Comparison of ENCODE assay signal across 14 mouse cellular contexts in genomic region chr11:117874419-117874818, GRCm38 (mm10). TPM values are rescaled to one million over a fixed set of nuclear protein-coding genes. Genes with fewer than 3 reads are reported as not detected.
DNase-seq lines count a peak whose midpoint lies in the region; ATAC-seq and TF ChIP-seq lines count a peak whose summit lies in the region.
"Had no signal": no experiment of that assay in that cellular context is flagged by ENCODE, and none has a peak within 500 bp of the region (broad histone marks: within the 10 kb centered on the region; RNA-seq: fewer than 3 reads in every experiment).

No protein-coding gene starts in this region.

- 69% methylated on average over 4 of the region's 4 CpGs for WGBS in hindbrain, postnatal 0 days
- 66% methylated on average over 4 of the region's 4 CpGs for WGBS in hindbrain, embryonic 10.5 days
- 63% methylated on average over 4 of the region's 4 CpGs for WGBS in thymus, adult 2 months
- WGBS in midbrain, embryonic 15.5 days, result 54% methylated on average over 4 of the region's 4 CpGs

- no peaks in the 10 kb centered on the region for H3K27me3 ChIP-seq in hindbrain, postnatal 0 days (ENCODE audit: insufficient read depth, low read length)
- peaks cover 34% of the 10 kb centered on the region for H3K27me3 ChIP-seq in hindbrain, embryonic 10.5 days (ENCODE audit: insufficient read depth, poor library complexity, severe bottlenecking)
- H3K27me3 ChIP-seq in thymus, adult 2 months (ENCODE audit: control insufficient read depth, insufficient read depth, low read length), result no peaks in the 10 kb centered on the region
- H3K27me3 ChIP-seq in midbrain, embryonic 15.5 days (replicated peaks), result no peaks in the 10 kb centered on the region

- peaks cover 14% of the 10 kb centered on the region for H3K4me1 ChIP-seq in hindbrain, postnatal 0 days (ENCODE audit: insufficient read depth, low read length)
- H3K4me1 ChIP-seq in hindbrain, embryonic 10.5 days (replicated peaks), result peaks cover 72% of the 10 kb centered on the region
- peaks cover 74% of the 10 kb centered on the region for H3K4me1 ChIP-seq in thymus, adult 2 months (replicated peaks; ENCODE audit: control insufficient read depth, insufficient read depth, low read length)
- H3K4me1 ChIP-seq in bone marrow macrophage, adult 2 months (ENCODE audit: control insufficient read depth, insufficient read depth, low read length), result peaks cover 35% of the 10 kb centered on the region
- peaks cover 32% of the 10 kb centered on the region for H3K4me1 ChIP-seq in midbrain, embryonic 15.5 days

- TF ChIP-seq CTCF in hindbrain, postnatal 0 days (IDR thresholded peaks at IDR 0.05; ENCODE audit: low read depth), result peak; percentile 65
- TF ChIP-seq CTCF in thymus, adult 2 months (IDR thresholded peaks at IDR 0.05; ENCODE audit: borderline replicate concordance, control insufficient read depth, extremely low read depth, insufficient read depth, low read length, poor library complexity), result no peak
- peak; percentile 25; the same call in 1 of the 2 replicates for TF ChIP-seq CTCF in bone marrow macrophage, adult 2 months (IDR thresholded peaks at IDR 0.05; ENCODE audit: low read depth, low read length)

- H3K27ac ChIP-seq in hindbrain, postnatal 0 days, result no peak overlapping the region
- H3K27ac ChIP-seq in hindbrain, embryonic 10.5 days, result no peak overlapping the region
- no peak overlapping the region for H3K27ac ChIP-seq in thymus, adult 2 months (ENCODE audit: control insufficient read depth, insufficient read depth, low read length)
- no peak overlapping the region for H3K27ac ChIP-seq in bone marrow macrophage, adult 2 months (ENCODE audit: insufficient read depth, low read depth, low read length)
- no peak overlapping the region for H3K27ac ChIP-seq in midbrain, embryonic 15.5 days
- H3K27ac ChIP-seq: forebrain, embryonic 12.5 days; hindbrain, embryonic 14.5 days had no signal

- no peaks in the 10 kb centered on the region for H3K9me3 ChIP-seq in hindbrain, postnatal 0 days (ENCODE audit: low read length)
- no peaks in the 10 kb centered on the region for H3K9me3 ChIP-seq in hindbrain, embryonic 10.5 days
- H3K9me3 ChIP-seq in midbrain, embryonic 15.5 days, result no peaks in the 10 kb centered on the region
- H3K9me3 ChIP-seq: forebrain, embryonic 12.5 days had no signal

- H3K4me3 ChIP-seq in hindbrain, postnatal 0 days (ENCODE audit: low read length), result no peak overlapping the region
- no peak overlapping the region for H3K4me3 ChIP-seq in hindbrain, embryonic 10.5 days
- no peak overlapping the region for H3K4me3 ChIP-seq in thymus, adult 2 months (ENCODE audit: control insufficient read depth, insufficient read depth, low read length)
- no peak overlapping the region for H3K4me3 ChIP-seq in bone marrow macrophage, adult 2 months (ENCODE audit: insufficient read depth, low read length)
- no peak overlapping the region for H3K4me3 ChIP-seq in midbrain, embryonic 15.5 days
- H3K4me3 ChIP-seq: forebrain, embryonic 12.5 days had no signal

- DNase-seq in hindbrain, postnatal 0 days (ENCODE audit: low spot score), result no peak
- no peak for DNase-seq in hindbrain, embryonic 10.5 days (ENCODE audit: low spot score)
- DNase-seq in thymus, adult 2 months, result peak; percentile 54
- no peak for DNase-seq in thymus, adult 18-20 months
- DNase-seq in cerebellum, postnatal 4 days (ENCODE audit: low spot score in 2 of 2), result no peak
- DNase-seq in right cerebral cortex, postnatal 14 days, result no peak
- DNase-seq: heart, adult 11 months; lung, postnatal 14 days had no signal

- no peak overlapping the region for H3K4me2 ChIP-seq in hindbrain, postnatal 0 days (ENCODE audit: low read depth, low read length)
- no peak overlapping the region for H3K4me2 ChIP-seq in midbrain, embryonic 15.5 days
- H3K4me2 ChIP-seq: forebrain, embryonic 12.5 days had no signal

- H3K36me3 ChIP-seq in hindbrain, postnatal 0 days (ENCODE audit: insufficient read depth, low read length), result no peaks in the 10 kb centered on the region
- H3K36me3 ChIP-seq in hindbrain, embryonic 10.5 days, result no peaks in the 10 kb centered on the region
- H3K36me3 ChIP-seq in thymus, adult 2 months (ENCODE audit: control insufficient read depth, insufficient read depth, low read length), result no peaks in the 10 kb centered on the region
- H3K36me3 ChIP-seq in midbrain, embryonic 15.5 days (replicated peaks), result no peaks in the 10 kb centered on the region
- H3K36me3 ChIP-seq: forebrain, embryonic 12.5 days had no signal

- TF ChIP-seq POLR2A in thymus, adult 2 months (IDR thresholded peaks at IDR 0.05; ENCODE audit: control insufficient read depth, extremely low read depth, insufficient read depth, low read length, poor library complexity), result no peak
- TF ChIP-seq POLR2A in bone marrow macrophage, adult 2 months (IDR thresholded peaks at IDR 0.05; ENCODE audit: borderline replicate concordance, low read depth, low read length), result no peak

- H3K9ac ChIP-seq in hindbrain, postnatal 0 days (replicated peaks; ENCODE audit: low read length), result no peak overlapping the region
- H3K9ac ChIP-seq in midbrain, embryonic 15.5 days, result no peak overlapping the region
- H3K9ac ChIP-seq: forebrain, embryonic 12.5 days; hindbrain, embryonic 14.5 days had no signal

- no peak for ATAC-seq in hindbrain, postnatal 0 days
- no peak for ATAC-seq in midbrain, embryonic 15.5 days (replicated peaks)

RNA-seq across cellular contexts. Expression of gene Tha1, which starts 1.1 kb away (rescaled TPM):
- total RNA-seq in hindbrain, postnatal 0 days (2014; rRNA removed), result 1.9 and 4.7 TPM in 2 replicates
- 2.0 and 3.4 TPM in 2 replicates for polyA plus RNA-seq in hindbrain, postnatal 0 days (2015; fragmentation: Nextera tagmentation; extraction: Ambion mirVana)
- polyA plus RNA-seq in hindbrain, embryonic 10.5 days (2016; fragmentation: Nextera tagmentation; extraction: Ambion mirVana), result 3.5 and 3.8 TPM in 2 replicates
- 15.3 and 16.9 TPM in 2 replicates for polyA plus RNA-seq in thymus, adult 2 months (2012; rRNA removed)
- 2.8 and 4.5 TPM in 2 replicates for polyA plus RNA-seq in bone marrow macrophage, adult 2 months (2012; ENCODE audit: insufficient read depth, insufficient read length, missing spikeins)
- 5.3 and 5.6 TPM in 2 replicates for polyA plus RNA-seq in midbrain, embryonic 15.5 days (2015; fragmentation: Nextera tagmentation; extraction: Ambion mirVana)

RNA-seq across cellular contexts. Expression of gene Tmem235, which starts 13.9 kb away (rescaled TPM):
- 0.31 and 0.58 TPM in 2 replicates for total RNA-seq in hindbrain, postnatal 0 days (2014; rRNA removed)
- polyA plus RNA-seq in hindbrain, postnatal 0 days (2015; fragmentation: Nextera tagmentation; extraction: Ambion mirVana), result 0.09 TPM in 1 of 2 replicates, not detected in the other
- not detected in 2 replicates for polyA plus RNA-seq in hindbrain, embryonic 10.5 days (2016; fragmentation: Nextera tagmentation; extraction: Ambion mirVana)
- polyA plus RNA-seq in thymus, adult 2 months (2012; rRNA removed), result 0.05 TPM in 1 of 2 replicates, not detected in the other
- polyA plus RNA-seq in bone marrow macrophage, adult 2 months (2012; ENCODE audit: insufficient read depth, insufficient read length, missing spikeins), result not detected in 2 replicates
- polyA plus RNA-seq in midbrain, embryonic 15.5 days (2015; fragmentation: Nextera tagmentation; extraction: Ambion mirVana), result not detected in 2 replicates
- polyA plus RNA-seq: embryonic facial prominence, embryonic 11.5 days; forebrain, embryonic 12.5 days; hindbrain, embryonic 14.5 days; spleen, adult 2 months had no signal

RNA-seq across cellular contexts. Expression of gene Birc5, which starts 25.4 kb away (rescaled TPM):
- 5.6 and 14.6 TPM in 2 replicates for total RNA-seq in hindbrain, postnatal 0 days (2014; rRNA removed)
- 45.3 and 50.4 TPM in 2 replicates for polyA plus RNA-seq in hindbrain, postnatal 0 days (2015; fragmentation: Nextera tagmentation; extraction: Ambion mirVana)
- 338 and 392 TPM in 2 replicates for polyA plus RNA-seq in hindbrain, embryonic 10.5 days (2016; fragmentation: Nextera tagmentation; extraction: Ambion mirVana)
- polyA plus RNA-seq in thymus, adult 2 months (2012; rRNA removed), result 75.4 and 87.2 TPM in 2 replicates
- polyA plus RNA-seq in bone marrow macrophage, adult 2 months (2012; ENCODE audit: insufficient read depth, insufficient read length, missing spikeins), result 97.3 and 103 TPM in 2 replicates
- polyA plus RNA-seq in midbrain, embryonic 15.5 days (2015; fragmentation: Nextera tagmentation; extraction: Ambion mirVana), result 29.4 and 32.8 TPM in 2 replicates

RNA-seq across cellular contexts. Expression of gene Tk1, which starts 48.5 kb away (rescaled TPM):
- 26.1 and 31.5 TPM in 2 replicates for total RNA-seq in hindbrain, postnatal 0 days (2014; rRNA removed)
- 21.2 and 25.0 TPM in 2 replicates for polyA plus RNA-seq in hindbrain, postnatal 0 days (2015; fragmentation: Nextera tagmentation; extraction: Ambion mirVana)
- 106 and 132 TPM in 2 replicates for polyA plus RNA-seq in hindbrain, embryonic 10.5 days (2016; fragmentation: Nextera tagmentation; extraction: Ambion mirVana)
- polyA plus RNA-seq in thymus, adult 2 months (2012; rRNA removed), result 130 and 167 TPM in 2 replicates
- polyA plus RNA-seq in bone marrow macrophage, adult 2 months (2012; ENCODE audit: insufficient read depth, insufficient read length, missing spikeins), result 56.8 and 70.1 TPM in 2 replicates
- polyA plus RNA-seq in midbrain, embryonic 15.5 days (2015; fragmentation: Nextera tagmentation; extraction: Ambion mirVana), result 15.3 and 19.7 TPM in 2 replicates

RNA-seq across cellular contexts. Expression of gene Afmid, which starts 48.7 kb away (rescaled TPM):
- 4.8 and 7.5 TPM in 2 replicates for total RNA-seq in hindbrain, postnatal 0 days (2014; rRNA removed)
- 7.9 and 9.0 TPM in 2 replicates for polyA plus RNA-seq in hindbrain, postnatal 0 days (2015; fragmentation: Nextera tagmentation; extraction: Ambion mirVana)
- 3.8 and 4.0 TPM in 2 replicates for polyA plus RNA-seq in hindbrain, embryonic 10.5 days (2016; fragmentation: Nextera tagmentation; extraction: Ambion mirVana)
- 17.7 and 18.2 TPM in 2 replicates for polyA plus RNA-seq in thymus, adult 2 months (2012; rRNA removed)
- 3.5 and 9.9 TPM in 2 replicates for polyA plus RNA-seq in bone marrow macrophage, adult 2 months (2012; ENCODE audit: insufficient read depth, insufficient read length, missing spikeins)
- 4.9 and 5.4 TPM in 2 replicates for polyA plus RNA-seq in midbrain, embryonic 15.5 days (2015; fragmentation: Nextera tagmentation; extraction: Ambion mirVana)
